Mouse (Mus musculus) MEL-GATA-1-ER (cell line): ENCODE data around the gene Tnxb.
"Not testable (repeated sequence)": the region's sequence is repeated elsewhere in the genome, so short reads cannot be mapped to it uniquely, and the experiment has no call there.

Experiments used
- DNase-seq: peaks from one replicate; pipeline ENCODE4 v3.0.0-alpha.2; 2012; ENCODE audit warnings: low read depth; ENCODE audit errors: extremely low read depth

The Tnxb gene

DNA sequence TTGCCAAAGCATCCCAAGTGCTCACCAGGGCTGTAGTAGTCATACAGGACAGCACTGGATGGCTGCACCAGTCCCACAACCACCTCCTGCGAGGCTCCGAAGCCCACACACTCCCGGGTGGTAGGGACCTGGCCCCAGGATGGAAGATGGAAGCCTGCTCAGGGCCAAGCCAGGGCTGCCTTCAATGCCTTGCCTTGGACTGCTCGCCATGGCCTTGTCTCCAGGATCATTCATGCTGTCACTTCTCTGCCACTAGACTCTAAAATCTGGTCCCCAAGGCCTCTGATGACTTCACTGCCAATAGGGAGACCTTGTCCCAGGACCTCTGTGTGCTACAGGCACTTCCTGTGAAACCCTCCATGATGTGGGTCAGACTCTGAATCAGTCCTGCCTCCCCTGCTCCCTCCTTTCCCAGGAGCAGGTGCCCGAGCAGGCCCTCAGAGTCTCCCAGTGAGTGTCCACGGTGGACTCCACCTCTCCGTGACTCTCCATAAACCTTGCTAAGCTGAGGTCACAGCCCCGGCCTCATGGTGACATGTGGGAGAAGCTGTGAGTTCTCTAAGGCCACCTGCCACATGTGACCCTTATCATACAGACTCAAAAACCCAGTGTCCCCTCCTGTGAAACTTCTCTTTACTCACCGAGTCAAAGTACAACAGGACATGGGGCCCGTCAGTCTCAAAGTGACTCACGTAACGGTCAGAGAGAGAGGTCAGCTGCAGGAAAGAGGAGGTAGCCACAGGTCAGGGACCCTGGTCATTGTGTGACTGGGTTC, 59.6 kb downstream of the Tnxb start:
- not testable (repeated sequence) for DNase-seq

DNA sequence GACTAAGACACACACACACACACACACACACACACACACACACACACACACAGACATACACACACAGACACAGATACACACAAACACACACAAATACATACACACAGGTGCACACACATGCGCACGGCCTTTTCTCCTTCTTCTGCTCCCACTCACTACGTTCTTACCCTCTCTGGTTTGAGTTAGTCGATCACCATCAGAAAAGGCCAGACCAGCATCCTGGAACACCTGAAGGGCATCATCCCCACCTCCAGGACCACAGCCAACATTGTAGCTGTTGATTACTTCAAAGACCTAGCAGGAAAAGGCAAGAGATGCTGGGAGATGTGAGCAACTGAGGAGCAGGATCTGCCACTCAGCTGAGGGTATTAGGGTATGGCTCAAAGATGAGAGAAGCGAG, 67.1 kb downstream of the Tnxb start:
- not testable (repeated sequence) for DNase-seq

DNA sequence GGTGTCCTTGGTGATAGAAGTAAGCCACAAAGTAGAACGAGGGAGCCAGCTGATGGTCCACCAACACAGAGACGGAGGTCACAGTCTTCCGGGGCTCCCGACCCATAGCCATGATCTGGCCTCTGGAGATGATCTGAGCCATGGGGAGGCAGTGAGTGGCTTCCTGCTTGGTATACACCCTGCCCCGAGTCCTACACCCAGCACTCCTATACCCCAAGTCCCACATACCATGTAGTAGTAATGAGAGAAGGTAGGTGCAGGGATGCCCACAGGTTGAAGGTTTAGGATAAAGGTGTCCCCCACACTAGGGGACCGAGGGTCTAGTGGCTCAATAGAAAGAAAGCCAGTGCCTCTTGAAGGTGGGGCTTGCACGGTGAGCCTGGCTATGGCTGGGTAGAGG, 69.4 kb downstream of the Tnxb start:
- not testable (repeated sequence) for DNase-seq

DNA sequence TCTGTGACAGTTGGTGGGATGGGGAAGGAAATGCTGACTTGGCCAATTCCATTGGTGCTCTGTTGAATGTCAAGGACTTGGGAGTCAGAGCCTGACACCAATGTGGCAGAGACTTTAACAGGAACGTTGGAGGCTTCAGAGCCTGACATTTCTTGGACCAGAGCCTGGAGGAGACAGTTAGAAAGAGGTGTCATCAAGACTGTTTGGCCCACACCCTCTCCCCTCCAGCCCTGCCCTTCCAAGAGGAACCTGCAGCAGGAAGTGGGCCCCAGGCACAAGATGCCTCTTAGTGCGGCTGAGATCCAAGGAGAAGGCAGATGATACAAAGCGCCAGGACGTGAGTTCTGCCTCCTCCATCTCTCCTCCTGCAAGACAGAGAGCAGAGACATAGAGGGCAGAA, 69.9 kb downstream of the Tnxb start:
- no peak for DNase-seq

DNA sequence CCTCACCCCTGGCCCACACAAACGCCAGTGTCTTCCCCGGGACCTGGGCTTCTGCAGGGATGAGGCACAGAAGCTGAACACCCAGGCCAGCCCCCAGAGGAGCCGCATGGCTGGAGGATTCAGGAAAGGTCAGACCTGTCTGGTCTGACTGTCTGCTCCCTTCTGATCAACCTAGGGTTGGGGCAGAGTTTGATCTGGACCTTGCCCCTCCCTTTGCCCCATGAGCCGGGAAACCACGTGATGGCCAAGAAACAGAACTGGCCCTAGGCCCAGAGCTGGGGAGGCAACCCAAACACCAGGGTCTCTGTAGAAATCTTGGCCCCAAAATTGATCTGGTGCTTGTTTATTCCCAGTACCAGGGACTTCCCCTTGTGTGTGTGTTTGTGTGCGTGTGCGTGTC, 73.4 kb downstream of the Tnxb start, which contains the start of gene C4b:
C4b (minus strand) TSS at position 164 of the 400 bp plus-strand sequence.
- DNase-seq, result no peak

DNA sequence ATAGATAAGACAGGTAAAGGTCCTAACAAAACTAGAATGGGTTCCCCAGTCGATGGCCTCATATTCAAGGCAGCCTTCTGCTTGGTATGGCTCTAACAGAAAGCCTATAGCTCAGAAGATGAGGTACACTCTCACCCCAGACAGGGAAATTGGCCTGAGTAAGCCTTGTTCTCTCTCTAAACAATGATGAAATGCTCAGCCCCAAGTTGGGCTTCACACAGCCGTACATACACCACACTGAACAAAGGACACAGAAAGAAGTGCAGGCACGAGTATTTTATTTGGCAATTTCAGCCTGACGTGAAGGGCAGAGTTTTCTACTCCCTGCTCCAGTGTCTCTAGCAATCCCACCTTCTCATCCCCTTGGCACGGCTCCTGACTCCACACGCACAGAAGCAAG, 73.9 kb downstream of the Tnxb start:
- no peak for DNase-seq

DNA sequence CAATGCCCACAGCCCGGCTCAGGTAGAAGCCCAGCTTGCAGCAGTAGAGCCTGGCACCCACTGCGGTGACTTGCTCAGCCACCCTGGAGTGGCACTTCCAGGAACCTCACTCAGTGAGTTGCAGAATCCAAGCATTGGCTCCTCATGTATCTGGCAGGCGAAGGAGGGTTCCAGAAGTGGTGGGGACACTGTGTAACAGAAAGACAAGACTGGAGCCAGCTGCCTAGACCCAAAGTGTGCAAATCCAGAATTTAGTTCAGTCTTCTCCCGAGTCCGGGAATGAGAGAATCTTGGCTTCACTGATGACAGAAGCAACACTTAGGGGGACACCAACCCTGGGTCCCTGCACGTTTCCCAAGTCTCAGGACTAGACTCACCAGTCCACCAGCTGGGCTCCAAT, 74.3 kb downstream of the Tnxb start:
- not testable (repeated sequence) for DNase-seq

DNA sequence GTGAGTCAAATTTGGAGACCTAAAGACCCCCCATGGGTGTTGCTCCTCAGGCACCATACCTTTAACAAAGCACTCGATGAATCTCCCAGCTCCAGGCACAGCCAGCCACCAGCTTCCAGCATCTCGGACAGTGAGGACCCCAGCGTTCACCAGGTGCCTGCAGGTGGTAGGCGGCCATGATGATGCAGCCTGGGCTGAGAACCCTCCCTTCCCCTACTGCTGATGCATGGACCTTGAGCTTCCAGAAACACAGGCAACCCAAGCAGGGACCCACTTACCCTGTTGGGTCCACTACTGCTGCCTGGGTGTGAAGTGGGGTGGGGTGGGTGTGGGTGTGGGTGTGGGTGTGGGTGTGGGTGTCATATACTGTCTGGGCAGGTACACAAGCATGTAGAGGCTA, 74.8 kb downstream of the Tnxb start:
- not testable (repeated sequence) for DNase-seq

DNA sequence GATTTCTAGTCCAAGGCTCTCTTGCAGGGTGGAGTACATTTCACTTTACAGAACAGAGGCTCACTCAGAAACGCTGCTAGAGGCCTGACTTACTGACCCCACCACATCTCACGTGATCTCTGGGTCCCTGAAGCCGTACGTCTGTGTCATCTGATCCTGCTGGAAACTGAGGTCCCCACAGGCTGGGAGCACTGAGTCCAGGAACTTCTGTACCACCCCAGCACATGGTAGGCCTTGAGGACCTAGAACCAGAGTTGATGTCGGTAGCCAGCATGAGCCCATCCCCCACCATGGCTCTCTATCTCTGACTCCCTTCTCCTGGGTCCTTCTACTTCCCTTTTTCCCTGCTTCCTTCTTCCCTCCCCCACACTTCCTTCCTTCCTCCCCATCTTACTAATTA, 76.2 kb downstream of the Tnxb start:
- no peak for DNase-seq

DNA sequence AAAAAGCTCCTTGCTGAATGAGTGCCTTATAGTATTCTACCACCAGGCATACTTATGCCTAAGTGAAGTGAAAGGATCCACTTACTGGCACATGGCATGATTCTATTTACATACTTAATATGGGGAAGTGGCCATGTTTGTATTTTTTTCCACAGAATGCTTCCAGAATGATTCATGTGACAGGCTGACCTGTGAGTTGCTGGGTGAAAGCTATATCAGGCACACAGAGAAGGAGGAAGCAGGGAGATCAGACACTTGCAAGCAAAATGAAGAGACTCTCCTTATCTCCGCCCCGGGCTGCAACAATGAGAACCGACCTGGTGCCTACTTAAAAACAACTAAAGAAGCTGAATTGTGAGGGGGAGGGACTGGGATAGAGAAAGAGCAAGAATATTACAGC, 91.1 kb downstream of the Tnxb start:
- no peak for DNase-seq
